Mouse (Mus musculus) MEL (cell line): ENCODE results near the gene Ift57. TPM values are rescaled to one million over a fixed set of nuclear protein-coding genes. Genes with fewer than 3 reads are reported as not detected.

Experiments used
- DNase-seq: peaks from one replicate; pipeline ENCODE4 v3.0.0; 2011; ENCODE audit warnings: low read depth, low spot score
- H3K27ac ChIP-seq: 2 replicates; pipeline ENCODE4 v1.5.1; 2012; ENCODE audit warnings: low read depth, mild to moderate bottlenecking, control low read depth, low read length, moderate library complexity; ENCODE audit not compliant: control insufficient read depth
- H3K27me3 ChIP-seq, 2 experiments: fragments of 150-350 bp in 1 of 2; sonication (generic) in 1 of 2; 2 replicates each; pipeline ENCODE4 v1.6.1; 2012; ENCODE audit warnings: low read length in 2 of 2, mild to moderate bottlenecking in 2 of 2, improper control_type of control experiment in 1 of 2, moderate library complexity in 1 of 2; ENCODE audit not compliant: insufficient read depth in 2 of 2, control insufficient read depth in 1 of 2
- H3K36me3 ChIP-seq, 2 experiments: 2 replicates each; pipeline ENCODE4 v1.6.1; 2012 to 2014; ENCODE audit warnings: low read length in 2 of 2, improper control_type of control experiment in 1 of 2, inconsistent platforms in 1 of 2, mild to moderate bottlenecking in 1 of 2; ENCODE audit not compliant: insufficient read depth in 2 of 2, control insufficient read depth in 1 of 2
- H3K4me1 ChIP-seq, 2 experiments: fragments of 150-350 bp in 1 of 2; sonication (generic) in 1 of 2; 2 replicates each; pipeline ENCODE4 v1.6.1; 2012; ENCODE audit warnings: low read length in 2 of 2, improper control_type of control experiment in 1 of 2, mild to moderate bottlenecking in 1 of 2; ENCODE audit not compliant: insufficient read depth in 2 of 2, control insufficient read depth in 1 of 2
- H3K4me3 ChIP-seq, 2 experiments: fragments of 150-350 bp in 1 of 2; sonication (generic) in 1 of 2; 2 replicates each; pipeline ENCODE4 v1.5.1; 2012; ENCODE audit warnings: low read depth in 2 of 2, low read length in 2 of 2, mild to moderate bottlenecking in 2 of 2, moderate library complexity in 2 of 2, control low read depth in 1 of 2, improper control_type of control experiment in 1 of 2; ENCODE audit not compliant: control insufficient read depth in 1 of 2, insufficient read depth in 1 of 2
- H3K79me2 ChIP-seq: 2 replicates; pipeline ENCODE4 v1.6.1; 2012; ENCODE audit warnings: mild to moderate bottlenecking, low read length, moderate library complexity; ENCODE audit not compliant: control insufficient read depth, poor library complexity, insufficient read depth
- H3K9ac ChIP-seq: 2 replicates; pipeline ENCODE4 v1.6.1; 2012; ENCODE audit warnings: low read depth, mild to moderate bottlenecking, control low read depth, low read length, moderate library complexity; ENCODE audit not compliant: control insufficient read depth, poor library complexity, severe bottlenecking
- H3K9me3 ChIP-seq: fragments of 150-350 bp; sonication (generic); replicated peaks from 2 replicates; pipeline ENCODE4 v1.6.1; 2012; ENCODE audit warnings: mild to moderate bottlenecking, low read length, improper control_type of control experiment, moderate library complexity; ENCODE audit not compliant: insufficient read depth
- CTCF ChIP-seq, 3 experiments: IDR thresholded peaks in 2 of 3; conservative IDR thresholded peaks in 1 of 3; 2 replicates each; pipeline ENCODE4 v1.5.1; 2011 to 2012; ENCODE audit warnings: low read length in 3 of 3, low read depth in 2 of 3, mild to moderate bottlenecking in 2 of 3, improper control_type of control experiment in 1 of 3, inconsistent platforms in 1 of 3, mixed read lengths in 1 of 3, moderate library complexity in 1 of 3; ENCODE audit not compliant: control insufficient read depth in 1 of 3, insufficient read depth in 1 of 3, poor library complexity in 1 of 3, severe bottlenecking in 1 of 3
- E2F4 ChIP-seq: IDR thresholded peaks from 2 replicates; pipeline ENCODE4 v1.6.1; 2011; ENCODE audit warnings: low read depth, low read length, improper control_type of control experiment, borderline replicate concordance
- ELF1 ChIP-seq: IDR thresholded peaks from 2 replicates; pipeline ENCODE4 v1.6.1; 2014; ENCODE audit warnings: low read depth, mild to moderate bottlenecking, inconsistent platforms, low read length, improper control_type of control experiment, moderate library complexity
- EP300 ChIP-seq, 2 experiments: IDR thresholded peaks; 2 replicates each; pipeline ENCODE4 v1.6.1; 2011; ENCODE audit warnings: improper control_type of control experiment in 2 of 2, low read length in 2 of 2, low read depth in 1 of 2, mild to moderate bottlenecking in 1 of 2
- ETS1 ChIP-seq: IDR thresholded peaks from 2 replicates; pipeline ENCODE4 v1.6.1; 2012; ENCODE audit warnings: low read depth, mild to moderate bottlenecking, inconsistent platforms, low read length, improper control_type of control experiment, moderate library complexity
- GABPA ChIP-seq: IDR thresholded peaks from 2 replicates; pipeline ENCODE4 v1.6.1; 2012; ENCODE audit warnings: low read depth, mild to moderate bottlenecking, inconsistent platforms, low read length, improper control_type of control experiment, moderate library complexity
- MAFK ChIP-seq: IDR thresholded peaks from 2 replicates; pipeline ENCODE4 v1.6.1; 2011; ENCODE audit warnings: low read depth, mild to moderate bottlenecking, low read length, improper control_type of control experiment, borderline replicate concordance
- MAZ ChIP-seq: IDR thresholded peaks from 2 replicates; pipeline ENCODE4 v1.6.1; 2012; ENCODE audit warnings: low read depth, mild to moderate bottlenecking, inconsistent platforms, low read length, improper control_type of control experiment
- MEF2A ChIP-seq: IDR thresholded peaks from 2 replicates; pipeline ENCODE4 v1.6.1; 2014; ENCODE audit warnings: low read depth, mild to moderate bottlenecking, inconsistent platforms, low read length, improper control_type of control experiment; ENCODE audit not compliant: poor library complexity, insufficient replicate concordance, severe bottlenecking; ENCODE audit errors: extremely low read depth
- NRF1 ChIP-seq: IDR thresholded peaks from 2 replicates; pipeline ENCODE4 v1.6.1; 2014; ENCODE audit warnings: low read depth, mild to moderate bottlenecking, inconsistent platforms, low read length, improper control_type of control experiment, moderate library complexity; ENCODE audit not compliant: poor library complexity, insufficient read depth, severe bottlenecking
- POLR2A ChIP-seq, 2 experiments: IDR thresholded peaks; 2 replicates each; pipeline ENCODE4 v1.6.1; 2011 to 2012; ENCODE audit warnings: low read length in 2 of 2, mild to moderate bottlenecking in 2 of 2, control low read depth in 1 of 2, improper control_type of control experiment in 1 of 2, low read depth in 1 of 2, moderate library complexity in 1 of 2; ENCODE audit not compliant: control insufficient read depth in 1 of 2, insufficient read depth in 1 of 2, poor library complexity in 1 of 2
- POLR2AphosphoS5 ChIP-seq: IDR thresholded peaks from 2 replicates; pipeline ENCODE4 v1.6.1; 2012; ENCODE audit warnings: low read depth, borderline replicate concordance, mild to moderate bottlenecking, inconsistent platforms, low read length, moderate library complexity, mixed read lengths
- SIN3A ChIP-seq: IDR thresholded peaks from 2 replicates; pipeline ENCODE4 v1.6.1; 2012; ENCODE audit warnings: low read length, improper control_type of control experiment, inconsistent platforms
- SMC3 ChIP-seq: IDR thresholded peaks from 2 replicates; pipeline ENCODE4 v1.6.1; 2011; ENCODE audit warnings: low read depth, low read length, improper control_type of control experiment
- USF1 ChIP-seq: IDR thresholded peaks from 2 replicates; pipeline ENCODE4 v1.6.1; 2014; ENCODE audit warnings: low read depth, mild to moderate bottlenecking, inconsistent platforms, low read length, improper control_type of control experiment, moderate library complexity
- USF2 ChIP-seq, 2 experiments: IDR thresholded peaks; 2 replicates each; pipeline ENCODE4 v1.6.1; 2011 to 2012; ENCODE audit warnings: improper control_type of control experiment in 2 of 2, low read length in 2 of 2, borderline replicate concordance in 1 of 2, inconsistent platforms in 1 of 2, low read depth in 1 of 2, mild to moderate bottlenecking in 1 of 2; ENCODE audit not compliant: insufficient read depth in 1 of 2
- ZMIZ1 ChIP-seq: IDR thresholded peaks from 2 replicates; pipeline ENCODE4 v1.6.1; 2012; ENCODE audit warnings: low read depth, mild to moderate bottlenecking, inconsistent platforms, low read length, improper control_type of control experiment, moderate library complexity
- polyA plus RNA-seq, 2 experiments: library from polyadenylated mRNA; stranded (reverse) in 1 of 2; unstranded in 1 of 2; fragments of >175 nt in 1 of 2; fragments of >200 nt in 1 of 2; gene quantifications; 2 replicates each; pipeline versions ENCODE4 v1.2.1 to v1.2.4; 2012; ENCODE audit warnings: low replicate concordance in 2 of 2, low read depth in 1 of 2; ENCODE audit not compliant: insufficient read length in 2 of 2, insufficient read depth in 1 of 2, missing spikeins in 1 of 2
- total RNA-seq: library from RNA; depleted of rRNA; stranded (reverse); fragments of 300-350 nt; gene quantifications from 2 replicates; pipeline ENCODE4 v1.2.3, GENCODE M21; 2012; rRNA removed

Gene Ift57
- total and polyA plus RNA-seq, 3 experiments, result 5.7 to 11.1 TPM; not detected in 1

DNA sequence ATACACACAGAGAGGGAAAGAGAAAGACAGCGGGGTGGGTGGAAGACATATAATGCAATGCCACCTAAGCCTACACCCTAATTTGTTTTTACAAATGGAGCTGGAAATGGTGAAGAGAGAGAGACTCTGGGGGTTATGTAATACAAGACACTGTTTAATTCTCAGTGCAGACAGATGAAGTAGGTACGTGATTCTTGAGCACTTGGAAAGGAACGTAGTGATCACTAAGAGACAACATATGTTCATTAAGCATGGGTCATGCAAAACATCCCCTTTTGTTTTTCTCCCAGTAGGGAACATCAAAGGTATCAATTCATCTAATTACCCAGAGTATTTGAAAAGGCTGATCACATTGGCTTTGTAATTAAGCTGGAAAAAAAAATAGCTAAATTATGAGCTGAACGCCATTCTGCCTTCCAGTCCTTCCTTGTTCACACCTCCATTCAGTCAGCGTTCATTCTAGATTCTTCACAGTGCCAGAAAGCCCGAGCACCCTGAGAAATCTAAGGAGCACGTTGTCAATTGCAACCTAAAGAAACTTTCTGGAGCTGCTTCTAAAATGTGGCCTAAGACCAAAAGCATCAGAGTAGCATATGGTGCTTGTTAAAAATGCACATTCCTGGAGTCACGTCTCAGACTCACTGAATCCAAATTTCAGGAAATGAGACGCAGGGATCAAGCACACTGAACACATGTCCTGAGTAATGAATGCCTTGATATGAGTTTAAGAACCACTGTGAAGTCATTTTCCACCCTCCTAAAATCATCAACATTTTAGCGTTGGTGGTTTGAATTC, 114.0 kb downstream of the Ift57 start:
- Histone ChIP-seq H3K4me3 (no peak overlapping the region), H3K9me3 (no peaks in the 10 kb centered on the region)
- DNase-seq, result no peak
- TF ChIP-seq ZMIZ1 (no peak), POLR2AphosphoS5 (no peak), ETS1 (no peak), EP300 (IDR thresholded peaks at IDR 0.05; ENCODE audit: low read depth in 1 of 2, low read length in 2 of 2) (no peak), GABPA (no peak), MEF2A (no peak), E2F4 (no peak), MAZ (no peak), USF2 (IDR thresholded peaks at IDR 0.05; ENCODE audit: borderline replicate concordance in 1 of 2, insufficient read depth in 1 of 2, low read depth in 1 of 2, low read length in 2 of 2) (no peak), SMC3 (no peak), POLR2A (IDR thresholded peaks at IDR 0.05; ENCODE audit: control insufficient read depth in 1 of 2, insufficient read depth in 1 of 2, low read depth in 1 of 2, low read length in 2 of 2, poor library complexity in 1 of 2) (no peak), CTCF (IDR thresholded peaks at IDR 0.05 in 2 of 3, conservative IDR thresholded peaks at IDR 0.05 in 1 of 3; ENCODE audit: control insufficient read depth in 1 of 3, insufficient read depth in 1 of 3, low read depth in 2 of 3, low read length in 3 of 3, poor library complexity in 1 of 3, severe bottlenecking in 1 of 3) (no peak)
- TF ChIP-seq, all 39 proteins: peak for 0
- no peak overlapping the region for H3K27ac ChIP-seq
- H3K9ac ChIP-seq, result no peak overlapping the region
- peaks cover 7 to 11% of the 10 kb centered on the region in 2 experiments for H3K4me1 ChIP-seq
- H3K27me3 ChIP-seq, result no peaks in the 10 kb centered on the region
- peaks cover 0 to 11% of the 10 kb centered on the region in 2 experiments; a peak in 2 of 4 replicates for H3K36me3 ChIP-seq
- no peaks in the 10 kb centered on the region; the same call in 1 of the 2 replicates for H3K79me2 ChIP-seq

GRCm38 (mm10) chr16:49814419-49814818, 115.4 kb downstream of the Ift57 start:
- no peaks in the 10 kb centered on the region for H3K79me2 ChIP-seq
- H3K4me3 ChIP-seq, result no peak overlapping the region
- H3K9me3 ChIP-seq, result no peaks in the 10 kb centered on the region
- DNase-seq, result no peak
- peaks cover 0 to 14% of the 10 kb centered on the region in 2 experiments; a peak in 2 of 4 replicates for H3K36me3 ChIP-seq
- no peak for TF ChIP-seq MEF2A
- TF ChIP-seq USF1, result no peak
- TF ChIP-seq ELF1, result no peak
- no peak for TF ChIP-seq E2F4
- no peak for TF ChIP-seq SIN3A
- no peak for TF ChIP-seq NRF1
- TF ChIP-seq MAFK, result no peak
- peaks cover 11 to 12% of the 10 kb centered on the region in 2 experiments for H3K4me1 ChIP-seq
- H3K27me3 ChIP-seq, result no peaks in the 10 kb centered on the region
- H3K9ac ChIP-seq, result no peak overlapping the region
- H3K27ac ChIP-seq, result no peak overlapping the region

Other genes starting within 250 kb of the Ift57 start
- 57.5 and 86.6 TPM in 2 replicates for gene Cd47, start 101.3 kb downstream of the Ift57 start, total RNA-seq
- gene Cd47, start 101.3 kb downstream of the Ift57 start, polyA plus RNA-seq, result 10 to 100 TPM; 45.9 to 51.7 TPM